Mouse (Mus musculus) MEL-GATA-1-ER (cell line): ENCODE measurements around the gene Pdcd5.
A peak's percentile ranks its signal among the peaks of the same experiment; 100 is the strongest.

ENCODE experiments used
- DNase-seq: peaks from one replicate; pipeline ENCODE4 v3.0.0-alpha.2; 2012; ENCODE audit warnings: low read depth; ENCODE audit errors: extremely low read depth

Gene Pdcd5

DNA sequence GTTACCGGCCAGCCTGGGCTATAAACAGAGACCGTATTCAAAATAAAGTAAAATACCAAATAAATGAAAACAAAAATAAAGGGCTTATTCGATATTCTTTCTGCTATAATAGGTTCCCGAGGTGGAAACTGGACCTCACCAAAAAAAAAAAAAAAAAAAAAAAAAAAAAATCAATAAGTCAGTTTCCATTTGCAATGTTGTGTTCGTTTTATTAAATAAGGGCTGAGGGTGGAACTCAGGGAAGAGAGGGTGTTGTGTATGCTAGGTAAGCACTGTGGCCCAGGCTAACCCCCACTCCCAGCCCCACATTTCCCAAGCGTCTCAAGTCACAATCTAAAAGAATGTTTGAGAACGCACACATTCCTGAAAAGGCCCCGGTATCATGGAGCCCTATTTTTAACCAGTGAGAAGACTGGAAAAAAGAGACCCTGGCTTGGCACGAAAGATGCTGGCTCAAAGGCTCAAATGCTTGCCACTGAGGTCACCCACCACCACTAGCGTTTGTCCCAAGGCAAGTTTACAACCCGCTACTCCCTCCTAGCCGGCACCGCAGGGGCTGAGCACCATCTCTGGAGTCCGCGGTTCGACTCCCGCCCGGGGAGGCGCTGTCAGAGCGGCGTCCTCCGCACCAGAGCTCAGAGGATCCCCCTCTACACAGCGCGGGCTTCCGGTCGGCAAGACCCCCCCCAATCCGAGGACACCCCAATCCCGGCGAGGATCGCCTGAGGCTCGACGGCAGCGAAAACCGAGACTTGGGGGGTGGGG lies 822 bp downstream of the Pdcd5 start:
- no peak for DNase-seq

DNA sequence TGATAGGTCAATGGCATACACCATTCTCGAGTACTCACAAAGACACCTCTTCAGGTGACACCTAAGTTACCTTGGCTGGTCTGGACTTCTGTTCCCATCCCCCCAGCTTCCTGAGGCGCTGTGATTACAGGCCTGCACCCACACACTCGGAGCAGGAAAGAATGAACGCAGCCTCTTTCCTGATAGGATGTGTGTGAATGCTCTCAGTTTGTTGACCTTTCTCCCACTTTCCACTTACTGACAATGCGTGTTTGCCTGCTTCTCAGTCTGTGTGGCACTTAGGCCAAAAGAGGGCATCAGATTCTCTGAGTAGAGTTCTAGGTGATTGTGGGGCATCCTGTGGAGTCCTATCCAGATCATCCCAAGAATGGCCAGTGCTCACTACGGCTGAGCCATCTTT lies 7.2 kb downstream of the Pdcd5 start:
- no peak for DNase-seq

DNA sequence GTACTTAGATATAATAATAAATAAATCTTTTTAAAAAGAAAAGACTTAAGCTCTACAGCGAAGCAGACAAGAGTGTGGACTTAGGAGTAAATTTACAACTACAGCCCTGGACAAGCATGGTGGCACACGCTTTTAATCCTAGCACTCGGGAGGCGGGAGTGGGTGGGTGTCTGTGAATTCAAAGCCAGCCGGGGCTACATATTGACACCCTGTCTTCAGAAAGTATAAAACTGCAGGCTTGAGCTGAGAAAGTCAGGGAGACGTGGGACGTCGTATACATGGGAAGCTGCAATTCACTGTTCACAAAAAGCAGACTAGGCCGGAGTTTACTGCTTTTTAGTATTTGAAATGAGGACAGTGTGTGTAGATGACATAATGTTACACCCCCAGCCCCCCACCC lies 10.4 kb downstream of the Pdcd5 start:
- DNase-seq: no peak

DNA sequence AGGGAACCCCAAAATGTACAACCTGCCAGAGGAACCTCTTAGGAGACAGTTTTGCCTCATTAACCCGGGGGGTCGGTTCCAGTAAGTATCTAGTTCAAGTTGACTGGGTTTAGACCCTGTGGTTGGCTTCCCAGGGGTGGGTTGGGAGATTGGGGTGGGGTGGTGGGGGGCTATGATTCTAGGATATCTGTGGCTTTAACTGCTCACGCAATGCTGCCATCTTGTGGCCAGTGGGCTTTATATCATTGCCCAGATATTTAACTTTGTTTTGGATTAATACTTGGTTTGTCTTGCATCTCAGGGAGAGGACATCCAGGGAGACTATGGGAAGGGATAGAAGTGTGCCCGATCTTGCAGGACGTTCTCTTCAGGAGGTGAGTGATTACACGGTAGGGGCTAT lies 11.1 kb downstream of the Pdcd5 start:
- DNase-seq: no peak

DNA sequence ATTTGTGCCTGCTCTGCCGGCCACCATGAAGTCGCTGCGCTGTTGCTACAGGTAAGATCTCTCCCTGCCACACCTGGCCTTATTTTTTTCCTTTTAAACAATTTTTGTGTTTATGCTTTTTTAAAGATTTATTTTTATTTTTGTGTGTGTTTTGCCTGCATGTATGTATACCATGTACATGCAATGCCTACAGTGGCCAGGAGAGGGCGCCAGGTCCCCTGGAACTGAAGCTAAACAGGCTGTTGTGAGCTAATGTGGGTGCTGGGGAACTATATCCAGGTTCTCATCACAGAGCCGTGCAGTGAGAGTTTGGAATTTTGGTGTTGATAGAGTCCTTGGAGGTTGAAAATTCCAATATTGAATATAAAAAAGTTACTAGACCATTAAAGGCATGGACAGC lies 18.8 kb downstream of the Pdcd5 start:
- DNase-seq: no peak

DNA sequence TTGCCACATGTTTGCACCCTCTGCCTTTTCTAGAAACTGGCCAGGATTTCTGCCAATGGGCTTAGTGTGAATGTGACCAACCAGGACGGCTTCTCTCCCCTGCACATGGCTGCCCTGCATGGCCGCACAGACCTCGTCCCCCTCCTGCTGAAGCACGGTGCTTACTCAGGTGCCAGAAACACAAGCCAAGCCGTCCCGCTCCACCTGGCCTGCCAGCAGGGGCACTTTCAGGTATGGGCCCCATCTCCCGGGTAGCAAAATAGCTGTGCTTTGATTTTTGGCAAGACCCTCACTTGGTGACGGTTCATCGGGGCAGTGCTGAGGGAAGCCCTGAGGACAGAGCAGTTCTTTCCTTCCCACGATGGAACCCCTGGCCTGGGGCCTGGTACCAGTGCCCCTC lies 19.9 kb downstream of the Pdcd5 start:
- no peak for DNase-seq

DNA sequence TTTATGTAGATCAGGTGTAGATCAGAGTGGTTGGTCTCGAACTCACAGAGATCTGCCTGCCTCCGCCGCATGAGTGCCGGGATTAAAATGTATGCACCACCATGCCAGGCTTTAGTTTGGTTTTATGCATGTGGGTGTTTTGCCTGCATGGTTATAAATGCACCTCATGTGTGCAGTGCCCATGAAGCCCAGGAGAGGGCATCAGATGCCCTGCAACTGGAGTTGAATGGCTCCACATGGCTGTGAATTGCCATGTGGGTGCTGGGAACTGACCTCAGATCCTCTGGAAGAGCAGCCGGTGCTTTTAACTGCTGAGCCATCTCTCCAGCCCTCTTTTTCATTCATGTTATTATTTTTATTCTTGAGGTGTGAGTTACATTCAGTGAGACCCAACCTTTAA lies 21.3 kb downstream of the Pdcd5 start:
- DNase-seq: no peak

DNA sequence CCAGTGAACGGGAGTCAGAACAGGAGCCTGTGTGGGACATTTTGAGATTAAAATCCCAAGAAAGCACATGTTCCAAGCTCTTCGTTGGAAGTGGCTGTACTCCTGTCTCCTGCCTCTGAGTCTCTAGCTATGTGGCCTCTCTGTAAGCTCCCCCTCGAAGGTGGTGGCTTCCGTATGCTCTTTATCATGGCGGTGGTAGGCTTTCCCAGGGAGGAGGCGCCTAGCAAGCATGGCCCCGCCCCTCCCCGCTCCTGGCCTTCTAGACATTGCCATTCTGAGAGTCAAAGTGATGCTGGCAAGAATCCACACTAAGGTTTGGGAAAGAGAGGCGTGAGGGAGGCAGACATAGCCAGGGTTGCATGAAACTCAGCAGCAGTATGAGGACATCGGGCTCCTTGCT lies 24.7 kb downstream of the Pdcd5 start:
- DNase-seq: no peak

DNA sequence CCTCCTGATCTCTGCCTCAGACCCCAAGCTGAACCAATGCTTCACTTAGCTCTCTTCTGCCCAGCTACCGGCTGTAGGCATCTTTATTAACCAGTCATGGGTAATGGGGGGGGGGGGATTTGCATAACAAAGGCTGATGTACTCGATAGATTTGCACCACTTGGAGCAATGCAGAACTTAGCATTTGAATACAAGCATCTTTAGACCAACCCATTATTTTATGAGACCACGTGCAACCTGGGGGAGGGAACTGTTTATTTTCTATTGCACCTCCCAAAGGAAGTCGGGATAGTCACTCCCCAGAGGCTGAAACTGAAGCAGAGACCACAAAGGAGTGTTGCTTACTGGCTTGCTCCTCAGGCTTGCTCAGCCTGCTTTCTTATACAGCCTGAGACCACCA lies 29.8 kb downstream of the Pdcd5 start:
- no peak for DNase-seq

DNA sequence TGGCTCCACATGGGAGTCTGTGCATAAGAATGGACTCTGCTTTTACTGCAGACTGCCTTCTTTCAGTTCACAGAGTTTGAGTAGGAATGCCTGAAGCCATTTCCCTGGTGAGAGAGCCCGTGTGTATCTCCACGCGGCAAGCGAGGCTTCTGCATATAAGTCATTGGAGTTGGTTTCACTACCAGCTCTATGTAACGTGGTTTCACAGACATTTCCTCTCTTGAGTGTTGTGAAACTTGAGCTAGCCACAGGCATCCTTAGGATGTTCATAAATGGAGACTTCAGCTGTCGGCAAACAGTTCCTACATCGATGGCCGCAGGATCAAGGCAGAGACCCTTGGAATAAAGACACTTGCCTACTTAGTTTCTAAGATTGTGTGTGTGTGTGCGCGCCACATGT lies 38.1 kb downstream of the Pdcd5 start:
- DNase-seq: no peak

DNA sequence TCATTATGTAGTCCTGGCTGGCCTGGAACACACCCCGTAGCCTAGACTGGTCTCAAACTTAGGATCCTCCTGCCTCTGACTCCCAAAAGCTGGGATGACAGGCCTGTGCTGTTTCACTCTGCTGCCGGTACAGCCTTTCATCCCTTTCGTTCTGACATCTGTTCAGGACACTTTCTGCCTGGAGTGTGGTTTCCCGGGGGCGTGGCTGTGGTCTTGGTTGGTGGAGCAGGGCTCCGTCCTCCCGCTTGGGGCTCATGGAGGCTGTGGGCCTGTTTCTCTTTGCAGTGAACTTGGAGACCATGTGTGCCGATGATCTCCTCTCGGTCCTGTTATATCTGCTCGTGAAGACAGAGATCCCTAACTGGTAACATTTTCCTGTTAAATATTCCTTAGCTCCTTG lies 40.5 kb downstream of the Pdcd5 start:
- no peak for DNase-seq

DNA sequence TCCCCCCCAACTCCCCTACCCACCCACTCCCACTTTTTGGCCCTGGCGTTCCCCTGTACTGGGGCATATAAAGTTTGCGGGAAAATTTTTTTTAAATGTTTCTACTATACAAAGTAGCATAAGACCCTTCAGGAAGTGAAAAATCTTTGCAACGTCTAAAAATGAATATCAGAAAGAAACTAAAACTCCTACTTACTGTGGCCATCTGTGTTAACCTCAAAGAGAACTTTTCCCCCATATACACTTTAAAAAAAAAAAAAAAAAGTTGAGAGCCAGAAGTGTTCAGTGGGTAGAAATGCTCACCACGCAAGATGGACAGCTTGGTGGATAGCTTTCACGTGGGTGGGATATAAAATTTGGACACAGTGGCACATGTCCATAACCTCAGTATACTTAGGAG lies 44.6 kb downstream of the Pdcd5 start:
- DNase-seq: no peak

DNA sequence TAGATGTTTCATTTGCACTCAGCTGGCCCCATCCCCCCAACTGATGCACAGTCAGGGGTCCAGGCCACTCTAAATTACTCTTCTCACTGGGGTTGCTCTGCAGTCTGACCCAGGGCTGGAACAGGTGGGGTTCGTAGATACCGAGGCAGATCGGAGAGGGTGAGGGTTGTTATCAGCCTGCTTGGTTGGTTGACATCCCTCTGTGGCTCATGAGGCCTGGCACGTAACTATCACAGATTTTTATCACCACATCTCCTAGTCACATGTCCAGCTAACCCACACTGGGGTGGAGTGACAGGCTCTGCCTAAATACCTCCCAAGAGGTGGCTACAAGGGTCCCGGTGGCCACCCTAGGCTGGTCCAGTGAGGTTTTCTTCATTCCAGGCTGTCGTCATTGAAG lies 46.2 kb downstream of the Pdcd5 start:
- peak; percentile 35 for DNase-seq

DNA sequence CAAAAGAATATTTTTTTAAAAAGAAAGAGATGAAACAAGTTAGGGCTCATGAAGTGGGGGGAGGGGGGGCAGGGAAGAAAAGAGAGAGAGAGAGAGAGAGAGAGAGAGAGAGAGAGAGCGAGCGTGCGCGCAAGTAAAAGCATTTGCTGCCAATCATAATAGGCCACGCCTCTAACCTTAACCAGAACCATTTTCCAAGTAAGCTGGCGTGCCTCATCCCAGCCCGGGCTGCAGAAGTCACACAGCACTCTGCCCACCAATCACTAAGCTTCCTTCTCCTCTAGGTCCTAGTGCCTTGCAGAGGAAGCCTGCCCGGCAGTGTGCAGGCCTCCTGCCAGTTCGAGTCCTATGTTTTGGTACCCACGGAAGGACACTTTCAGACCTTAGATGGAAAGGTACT lies 47.3 kb downstream of the Pdcd5 start:
- DNase-seq: no peak

DNA sequence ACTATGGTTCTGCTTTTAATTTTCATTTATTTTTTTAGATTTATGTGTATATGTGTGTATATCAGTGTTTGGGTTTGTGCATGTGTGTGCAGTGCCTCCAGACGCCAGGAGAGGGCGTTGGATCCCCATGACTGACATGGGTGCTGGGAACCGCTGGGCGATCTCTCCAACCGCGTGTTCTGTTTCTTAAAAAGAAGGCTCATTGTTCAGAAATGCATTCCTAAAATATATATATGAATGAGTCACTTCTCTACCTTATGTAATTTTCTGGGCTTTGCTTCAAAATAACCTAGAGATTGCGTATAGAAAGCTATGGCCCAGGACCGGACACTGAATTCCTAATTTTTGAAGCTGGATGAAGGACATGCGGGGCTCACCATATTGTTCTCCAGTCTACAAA lies 47.8 kb downstream of the Pdcd5 start:
- no peak for DNase-seq

DNA sequence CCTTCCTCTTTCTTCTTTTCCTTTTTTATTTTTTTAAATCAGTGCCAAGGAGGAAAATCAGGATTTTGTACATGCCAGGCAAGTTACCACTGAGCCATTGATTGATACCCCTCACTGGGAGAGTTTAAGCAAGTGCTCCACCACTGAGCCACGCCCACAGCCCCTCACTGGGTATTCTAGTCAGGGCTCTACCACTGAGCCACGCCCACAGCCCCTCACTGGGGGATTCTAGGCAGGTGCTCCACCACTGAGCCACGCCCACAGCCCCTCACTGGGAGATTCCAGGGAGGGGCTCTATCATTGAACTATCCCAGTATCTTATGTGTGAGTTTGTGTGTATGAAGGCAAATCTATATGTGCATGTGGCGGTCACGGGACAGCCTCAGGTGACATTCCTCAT lies 53.0 kb downstream of the Pdcd5 start:
- no peak for DNase-seq
